Mouse (Mus musculus): ENCODE results near the gene Trmt61a. TPM values are rescaled to one million over a fixed set of nuclear protein-coding genes. Genes with fewer than 3 reads are reported as not detected.

Trmt61a gene
- polyA plus RNA-seq, 1 experiment, result 24.9 TPM

- H3K27ac ChIP-seq (ENCODE audit: insufficient read depth, low read depth, low read length), result no peak overlapping the region
- peaks cover 6% of the 10 kb centered on the region for H3K4me1 ChIP-seq (ENCODE audit: control insufficient read depth, insufficient read depth, insufficient read length, low read length)
- TF ChIP-seq POLR2A (IDR thresholded peaks at IDR 0.05; ENCODE audit: low read depth, low read length) (no peak), CTCF (IDR thresholded peaks at IDR 0.05; ENCODE audit: extremely low read depth, insufficient read length, insufficient replicate concordance, low read depth, low read length) (no peak)
- 70% methylated on average over 5 of the region's 5 CpGs for WGBS
- 0 out of 2 replicates have a peak, but pooled peaks cover 2% of the 10 kb centered on the region for H3K36me3 ChIP-seq (ENCODE audit: control insufficient read depth, insufficient read depth, low read length)
- no peaks in the 10 kb centered on the region for H3K27me3 ChIP-seq (ENCODE audit: control insufficient read depth, insufficient read depth, low read length)
- no peak overlapping the region for H3K4me3 ChIP-seq (ENCODE audit: low read depth, low read length)
Observed at GRCm38 (mm10) chr12:111732921-111733320, 55.0 kb downstream of the Trmt61a start.

Other genes with a start within 250 kb of the Trmt61a start
- 10.2 and 16.4 TPM in 2 replicates for gene Tnfaip2, start 235.6 kb upstream of the Trmt61a start, polyA plus RNA-seq (2012; rRNA removed)
- 0.43 and 0.53 TPM in 2 replicates for gene Gm266, start 192.3 kb upstream of the Trmt61a start, polyA plus RNA-seq (2012; rRNA removed)
- gene Eif5, start 140.1 kb upstream of the Trmt61a start, polyA plus RNA-seq (2012; rRNA removed), result 25.8 and 55.8 TPM in 2 replicates
- 9.8 and 19.3 TPM in 2 replicates for gene Mark3, start 103.6 kb upstream of the Trmt61a start, polyA plus RNA-seq (2012; rRNA removed)
- 599 and 1,328 TPM in 2 replicates for gene Ckb, start 5.8 kb upstream of the Trmt61a start, polyA plus RNA-seq (2012; rRNA removed)
- gene Bag5, start 35.2 kb downstream of the Trmt61a start, polyA plus RNA-seq (2012; rRNA removed), result 3.4 and 5.5 TPM in 2 replicates
- gene Apopt1, start 35.2 kb downstream of the Trmt61a start, polyA plus RNA-seq (2012; rRNA removed), result 12.1 and 16.7 TPM in 2 replicates
- gene Klc1, start 80.7 kb downstream of the Trmt61a start, polyA plus RNA-seq (2012; rRNA removed), result 37.2 and 55.8 TPM in 2 replicates
- 6.5 and 9.3 TPM in 2 replicates for gene Xrcc3, start 135.8 kb downstream of the Trmt61a start, polyA plus RNA-seq (2012; rRNA removed)
- gene Zfyve21, start 136.1 kb downstream of the Trmt61a start, polyA plus RNA-seq (2012; rRNA removed), result 59.5 and 146 TPM in 2 replicates
- gene Ppp1r13b, start 230.0 kb downstream of the Trmt61a start, polyA plus RNA-seq (2012; rRNA removed), result 12.2 and 22.8 TPM in 2 replicates